Mouse (Mus musculus) limb, embryonic 11.5 days (tissue): ENCODE results near the gene Klf4. TPM values are rescaled to one million over a fixed set of nuclear protein-coding genes. Genes with fewer than 3 reads are reported as not detected.
A peak's percentile ranks its signal among the peaks of the same experiment; 100 is the strongest.

Source experiments
- ATAC-seq: fragments of 200-750 bp; cut with Nextera tagmentation; 2 replicates; pipeline ENCODE4 v1.8.0; 2017; ENCODE audit warnings: low read depth; ENCODE audit not compliant: insufficient number of reproducible peaks, low FRiP score, low TSS enrichment
- DNase-seq: peaks from one replicate; pipeline ENCODE4 v3.0.0-alpha.2; 2015; ENCODE audit warnings: low spot score
- H3K27ac ChIP-seq: fragments of 300-500 bp; sonication (generic); replicated peaks from 2 replicates; pipeline ENCODE4 v1.5.1; 2014; ENCODE audit warnings: low read depth, mild to moderate bottlenecking, low read length
- H3K27me3 ChIP-seq: fragments of 300-500 bp; sonication (generic); 2 replicates; pipeline ENCODE4 v1.6.1; 2014; ENCODE audit warnings: mild to moderate bottlenecking, low read length, mixed read lengths; ENCODE audit not compliant: control insufficient read depth, insufficient read depth
- H3K36me3 ChIP-seq: fragments of 300-500 bp; sonication (generic); 2 replicates; pipeline ENCODE4 v1.6.1; 2014; ENCODE audit warnings: mild to moderate bottlenecking, low read length, moderate library complexity, mixed read lengths; ENCODE audit not compliant: control insufficient read depth, insufficient read depth
- H3K4me1 ChIP-seq: fragments of 300-500 bp; sonication (generic); 2 replicates; pipeline ENCODE4 v1.6.1; 2014; ENCODE audit warnings: low read length, mixed read lengths; ENCODE audit not compliant: control insufficient read depth, insufficient read depth
- H3K4me2 ChIP-seq: fragments of 300-500 bp; sonication (generic); 2 replicates; pipeline ENCODE4 v1.6.1; 2014; ENCODE audit warnings: low read depth, mild to moderate bottlenecking, moderate library complexity; ENCODE audit not compliant: severe bottlenecking
- H3K4me3 ChIP-seq: fragments of 300-500 bp; sonication (generic); 2 replicates; pipeline ENCODE4 v1.5.1; 2014; ENCODE audit warnings: low read depth, low read length
- H3K9ac ChIP-seq: fragments of 300-500 bp; sonication (generic); 2 replicates; pipeline ENCODE4 v1.6.1; 2014; ENCODE audit warnings: mild to moderate bottlenecking, low read length
- H3K9me3 ChIP-seq: fragments of 300-500 bp; sonication (generic); 2 replicates; pipeline ENCODE4 v1.6.1; 2016; ENCODE audit warnings: low read length; ENCODE audit not compliant: control insufficient read depth
- WGBS: fragments of 180-500 bp; shearing (Covaris S2); extraction: QIAGEN DNeasy Blood & Tissue Kit; methylation state at CpG from one replicate; pipeline ENCODE4 v1.1.7; 2014; 5-methylcytosine and 5-hydroxymethylcytosine counted together
- polyA plus RNA-seq: library from polyadenylated mRNA; unstranded; fragments of >200 nt; fragmentation: Nextera tagmentation; extraction: Ambion mirVana; gene quantifications from 2 replicates; pipeline ENCODE4 v1.2.1, GENCODE M21; 2014

The Klf4 gene
- polyA plus RNA-seq, 1 experiment from 2014 or later: 1.4 TPM

DNA sequence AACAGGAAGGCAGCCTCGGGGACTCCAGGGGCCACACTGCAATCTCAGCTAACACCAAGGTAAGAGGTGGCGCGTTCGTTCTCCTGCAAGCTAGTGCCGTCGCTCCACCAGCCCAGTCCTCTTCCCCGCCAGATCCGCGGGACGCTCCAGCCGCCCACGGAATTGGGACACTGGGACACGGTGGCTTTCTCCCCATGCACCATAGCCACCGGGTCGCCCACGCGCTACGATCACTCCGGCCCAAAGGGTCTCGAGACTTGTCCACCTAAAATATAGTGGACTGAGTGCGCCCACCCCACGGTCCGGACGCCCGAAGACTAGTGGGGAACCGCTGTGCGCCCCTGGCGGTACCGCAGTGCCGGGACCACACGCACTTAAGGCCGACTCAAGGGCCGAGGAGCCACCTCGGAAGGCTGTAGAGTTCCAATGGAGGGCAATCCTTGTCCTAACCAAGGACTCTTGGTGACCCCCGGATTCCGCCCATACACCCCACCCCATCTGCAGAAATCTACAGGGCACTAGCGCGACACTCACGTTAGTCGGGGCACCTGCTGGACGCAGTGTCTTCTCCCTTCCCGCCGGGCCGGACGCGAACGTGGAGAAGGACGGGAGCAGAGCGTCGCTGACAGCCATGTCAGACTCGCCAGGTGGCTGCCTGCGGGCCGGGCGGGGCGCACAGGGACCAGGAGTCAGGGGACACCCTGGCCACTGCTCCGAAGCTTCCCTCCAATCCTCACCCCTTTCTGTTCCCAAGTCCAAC is 990 bp downstream of the Klf4 start:
- ATAC-seq (no peak), DNase-seq (peak; percentile 64)
- H3K27ac ChIP-seq: no peak overlapping the region
- peak overlapping the region; percentile 76 for H3K4me2 ChIP-seq
- H3K4me1 ChIP-seq: peaks cover 9% of the 10 kb centered on the region; the same call in 1 of the 2 replicates
- WGBS: 2% methylated on average over 56 of the region's 56 CpGs
- peak overlapping the region; percentile 48 for H3K4me3 ChIP-seq
- peaks cover 19% of the 10 kb centered on the region for H3K27me3 ChIP-seq
- H3K9ac ChIP-seq: no peak overlapping the region; the same call in 1 of the 2 replicates
- H3K36me3 ChIP-seq: no peaks in the 10 kb centered on the region
- H3K9me3 ChIP-seq: no peaks in the 10 kb centered on the region

DNA sequence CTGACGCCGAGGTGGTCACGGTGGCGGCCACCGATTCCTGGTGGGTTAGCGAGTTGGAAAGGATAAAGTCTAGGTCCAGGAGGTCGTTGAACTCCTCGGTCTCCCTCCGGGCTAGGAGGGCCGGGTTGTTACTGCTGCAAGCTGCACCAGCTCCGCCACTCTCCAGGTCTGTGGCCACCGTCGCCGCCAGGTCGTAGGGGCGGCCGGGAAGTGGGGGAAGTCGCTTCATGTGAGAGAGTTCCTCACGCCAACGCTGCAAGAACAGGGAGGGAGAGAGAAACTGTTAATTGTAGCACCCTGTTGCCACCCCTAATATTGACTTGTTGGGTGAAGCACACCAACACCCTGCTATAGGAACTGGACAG is 1.6 kb downstream of the Klf4 start:
- Histone ChIP-seq H3K9me3 (no peaks in the 10 kb centered on the region), H3K9ac (no peak overlapping the region), H3K4me1 (peaks cover 9% of the 10 kb centered on the region; the same call in 1 of the 2 replicates), H3K4me3 (peak overlapping the region; percentile 48), H3K36me3 (no peaks in the 10 kb centered on the region), H3K27ac (no peak overlapping the region), H3K27me3 (peaks cover 19% of the 10 kb centered on the region), H3K4me2 (peak overlapping the region; percentile 76)
- ATAC-seq: no peak
- WGBS: under 1% methylated on average over 20 of the region's 20 CpGs
- DNase-seq: peak; percentile 64

GRCm38 (mm10) chr4:55530236-55530635 is 2.0 kb downstream of the Klf4 start:
- Histone ChIP-seq H3K27me3 (peaks cover 19% of the 10 kb centered on the region), H3K36me3 (no peaks in the 10 kb centered on the region), H3K4me1 (peaks cover 9% of the 10 kb centered on the region; the same call in 1 of the 2 replicates), H3K9ac (peak overlapping the region; percentile 18; the same call in 1 of the 2 replicates), H3K4me2 (peak overlapping the region; percentile 76), H3K4me3 (peak overlapping the region; percentile 48), H3K9me3 (no peaks in the 10 kb centered on the region), H3K27ac (no peak overlapping the region)
- peak; percentile 45; the same call in 1 of the 2 replicates for ATAC-seq
- WGBS: 0% methylated on average over 27 of the region's 27 CpGs
- peak; percentile 85 for DNase-seq

DNA sequence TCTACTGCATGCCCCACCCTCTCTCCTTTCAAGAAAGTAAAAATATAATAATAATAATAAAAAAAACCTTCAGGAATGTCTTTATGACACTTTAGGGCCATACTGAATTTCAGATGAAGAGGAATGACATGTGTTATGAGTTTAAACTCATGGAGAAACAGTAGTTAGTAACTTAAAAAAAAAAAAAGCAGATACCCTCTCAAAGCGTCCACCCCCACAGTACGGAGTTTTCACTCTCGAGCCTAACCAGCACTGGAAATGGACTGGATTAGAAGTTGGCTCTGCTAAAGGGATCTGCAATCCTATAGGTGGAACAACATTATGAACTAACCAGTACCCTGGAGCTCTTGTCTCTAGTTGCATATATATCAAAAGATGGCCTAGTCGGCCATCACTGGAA is 3.9 kb downstream of the Klf4 start:
- no peak overlapping the region for H3K9ac ChIP-seq
- WGBS: 73% methylated on average over 4 of the region's 4 CpGs
- no peak overlapping the region for H3K4me3 ChIP-seq
- ATAC-seq (no peak), DNase-seq (no peak)
- no peak overlapping the region for H3K27ac ChIP-seq
- no peaks in the 10 kb centered on the region for H3K9me3 ChIP-seq
- no peaks in the 10 kb centered on the region for H3K36me3 ChIP-seq
- H3K4me1 ChIP-seq: peaks cover 9% of the 10 kb centered on the region; the same call in 1 of the 2 replicates
- peaks cover 18% of the 10 kb centered on the region for H3K27me3 ChIP-seq
- H3K4me2 ChIP-seq: no peak overlapping the region

DNA sequence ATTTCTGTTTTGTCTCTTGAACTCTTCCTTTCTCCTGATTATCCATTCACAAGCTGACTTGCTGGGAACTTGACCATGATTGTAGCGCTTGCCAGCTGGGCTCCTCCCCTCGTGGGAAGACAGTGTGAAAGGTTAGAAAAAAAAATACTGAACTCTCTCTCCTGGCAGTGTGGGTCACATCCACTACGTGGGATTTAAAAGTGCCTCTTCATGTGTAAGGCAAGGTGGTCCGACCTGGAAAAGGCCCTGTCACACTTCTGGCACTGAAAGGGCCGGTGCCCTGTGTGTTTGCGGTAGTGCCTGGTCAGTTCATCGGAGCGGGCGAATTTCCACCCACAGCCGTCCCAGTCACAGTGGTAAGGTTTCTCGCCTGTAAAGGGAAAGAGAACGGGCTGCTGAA is 4.3 kb downstream of the Klf4 start:
- Histone ChIP-seq H3K27ac (no peak overlapping the region), H3K4me2 (no peak overlapping the region)
- 84% methylated on average over 12 of the region's 12 CpGs for WGBS

DNA sequence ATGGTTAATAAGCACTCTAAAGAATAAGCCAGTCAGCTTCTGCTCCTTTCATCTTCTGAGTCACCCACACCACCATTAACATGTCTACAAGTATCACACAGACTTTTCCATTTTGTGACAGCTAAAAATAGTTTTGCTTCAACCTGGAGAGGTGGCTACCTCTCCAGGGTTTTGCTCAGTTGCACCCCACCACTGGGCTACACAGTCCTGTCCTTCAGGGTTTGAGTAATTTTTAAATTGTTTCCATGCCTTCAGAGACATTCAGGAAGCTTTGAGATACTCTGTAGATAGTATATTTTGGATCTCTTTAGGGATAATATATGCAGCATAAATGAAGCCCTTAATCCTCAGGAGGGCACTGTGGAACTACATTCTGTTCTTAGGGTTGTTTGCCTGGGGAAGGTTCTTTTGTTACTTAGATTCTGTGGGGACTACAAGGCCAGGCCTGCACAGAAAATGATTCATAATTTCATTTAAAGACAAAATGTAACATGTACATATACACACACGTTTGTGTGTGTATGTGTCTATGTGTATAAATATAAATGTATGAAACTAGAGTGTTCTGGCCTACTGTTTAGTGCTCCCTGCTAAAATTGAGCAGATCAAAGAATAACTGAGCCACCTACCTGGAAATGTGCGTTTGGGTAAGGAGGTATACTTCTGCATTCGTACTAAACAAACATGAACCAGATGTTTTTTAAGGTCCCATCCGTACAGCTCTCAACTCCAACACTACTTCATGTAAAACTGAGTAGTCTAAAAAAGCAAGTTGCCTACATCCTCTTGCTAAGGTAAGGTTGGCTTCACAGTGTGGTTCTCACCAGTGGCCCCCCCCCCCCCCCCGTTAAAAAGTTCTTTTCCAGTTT is 5.8 kb downstream of the Klf4 start:
- DNase-seq (no peak), ATAC-seq (no peak)
- Histone ChIP-seq H3K9ac (no peak overlapping the region), H3K4me1 (peaks cover 8% of the 10 kb centered on the region; the same call in 1 of the 2 replicates), H3K27me3 (peaks cover 15% of the 10 kb centered on the region), H3K27ac (no peak overlapping the region), H3K36me3 (no peaks in the 10 kb centered on the region), H3K4me3 (no peak overlapping the region), H3K9me3 (no peaks in the 10 kb centered on the region), H3K4me2 (no peak overlapping the region)
- 50% methylated on average over 5 of the region's 5 CpGs for WGBS

More for the DNA sequence above, 4.3 kb downstream of the Klf4 start:
- Histone ChIP-seq H3K4me1 (peaks cover 9% of the 10 kb centered on the region; the same call in 1 of the 2 replicates), H3K36me3 (no peaks in the 10 kb centered on the region), H3K4me3 (no peak overlapping the region), H3K9ac (no peak overlapping the region), H3K27me3 (peaks cover 17% of the 10 kb centered on the region), H3K9me3 (no peaks in the 10 kb centered on the region)
- no peak for ATAC-seq
- DNase-seq: no peak

- Histone ChIP-seq H3K4me3 (no peak overlapping the region), H3K9me3 (no peaks in the 10 kb centered on the region), H3K36me3 (no peaks in the 10 kb centered on the region), H3K27ac (no peak overlapping the region), H3K9ac (no peak overlapping the region), H3K27me3 (no peaks in the 10 kb centered on the region), H3K4me2 (no peak overlapping the region), H3K4me1 (no peaks in the 10 kb centered on the region)
- WGBS: 74% methylated on average over 4 of the region's 4 CpGs
- DNase-seq (no peak), ATAC-seq (no peak)
These were observed 8.3 kb downstream of the Klf4 start for GRCm38 (mm10) chr4:55523921-55524320.

- no peak overlapping the region for H3K4me3 ChIP-seq
- no peak for DNase-seq
- H3K9me3 ChIP-seq: no peaks in the 10 kb centered on the region
- ATAC-seq: no peak
- H3K27me3 ChIP-seq: no peaks in the 10 kb centered on the region
- no peaks in the 10 kb centered on the region for H3K36me3 ChIP-seq
- 87% methylated on average over 7 of the region's 7 CpGs for WGBS
- H3K9ac ChIP-seq: no peak overlapping the region
- no peak overlapping the region for H3K27ac ChIP-seq
- H3K4me2 ChIP-seq: no peak overlapping the region
- no peaks in the 10 kb centered on the region for H3K4me1 ChIP-seq
These were observed 14.8 kb downstream of the Klf4 start for GRCm38 (mm10) chr4:55517438-55517837.
